Mouse (Mus musculus): ENCODE measurements around the gene Gm44. TPM values are rescaled to one million over a fixed set of nuclear protein-coding genes. Genes with fewer than 3 reads are reported as not detected.
"Not testable (repeated sequence)": the region's sequence is repeated elsewhere in the genome, so short reads cannot be mapped to it uniquely, and the experiment has no call there.

The Gm44 gene
- not detected in 2 replicates for polyA plus RNA-seq (2014; fragmentation: Nextera tagmentation; extraction: Ambion mirVana)

GRCm38 (mm10) chrX:90891842-90892241, at the start of gene Gm44:
Gm44 (plus strand) TSS chrX:90892142.
- no peak within 1 kb of the TSS for H3K4me3 ChIP-seq (ENCODE audit: low read depth, low read length)
- H3K27ac ChIP-seq (ENCODE audit: low read depth), result no peak within 1 kb of the TSS
- H3K4me2 ChIP-seq (ENCODE audit: low read length), result no peak within 1 kb of the TSS
- no peaks in the 10 kb centered on the region for H3K9me3 ChIP-seq (ENCODE audit: control insufficient read depth, low read length)
- H3K9ac ChIP-seq (ENCODE audit: low read length), result no peak within 1 kb of the TSS
- DNase-seq (ENCODE audit: low spot score) (no peak), ATAC-seq (replicated peaks; ENCODE audit: low FRiP score, low TSS enrichment, low read depth) (no peak)
- WGBS, result 89% methylated on average over 4 of the region's 4 CpGs
- H3K4me1 ChIP-seq (replicated peaks; ENCODE audit: control insufficient read depth, insufficient read depth, low read length), result no peaks in the 10 kb centered on the region
- H3K27me3 ChIP-seq (replicated peaks; ENCODE audit: control insufficient read depth, insufficient read depth, low read length), result no peaks in the 10 kb centered on the region
- no peaks in the 10 kb centered on the region for H3K36me3 ChIP-seq (ENCODE audit: control insufficient read depth, insufficient read depth, low read length)

- no peaks in the 10 kb centered on the region for H3K36me3 ChIP-seq (ENCODE audit: control insufficient read depth, insufficient read depth, low read length)
Observed at GRCm38 (mm10) chrX:90927989-90928388, 36.0 kb downstream of the Gm44 start.

GRCm38 (mm10) chrX:90938211-90938610, 46.3 kb downstream of the Gm44 start:
- H3K4me1 ChIP-seq (replicated peaks; ENCODE audit: control insufficient read depth, insufficient read depth, low read length); DNase-seq (ENCODE audit: low spot score); H3K4me2 ChIP-seq (ENCODE audit: low read length); H3K9ac ChIP-seq (ENCODE audit: low read length); H3K9me3 ChIP-seq (ENCODE audit: control insufficient read depth, low read length); ATAC-seq (replicated peaks; ENCODE audit: low FRiP score, low TSS enrichment, low read depth); H3K27ac ChIP-seq (ENCODE audit: low read depth); H3K27me3 ChIP-seq (replicated peaks; ENCODE audit: control insufficient read depth, insufficient read depth, low read length); H3K4me3 ChIP-seq (ENCODE audit: low read depth, low read length); H3K36me3 ChIP-seq (ENCODE audit: control insufficient read depth, insufficient read depth, low read length): not testable (repeated sequence)
- 92% methylated on average over 2 of the region's 2 CpGs for WGBS

More at GRCm38 (mm10) chrX:90927989-90928388, 36.0 kb downstream of the Gm44 start:
- DNase-seq (ENCODE audit: low spot score), result no peak
- 73% methylated on average over 1 of the region's 1 CpGs for WGBS
- no peaks in the 10 kb centered on the region for H3K27me3 ChIP-seq (replicated peaks; ENCODE audit: control insufficient read depth, insufficient read depth, low read length)
- ATAC-seq (replicated peaks; ENCODE audit: low FRiP score, low TSS enrichment, low read depth), result no peak
- no peaks in the 10 kb centered on the region for H3K4me1 ChIP-seq (replicated peaks; ENCODE audit: control insufficient read depth, insufficient read depth, low read length)
- no peak overlapping the region for H3K27ac ChIP-seq (ENCODE audit: low read depth)
- H3K4me3 ChIP-seq (ENCODE audit: low read depth, low read length), result no peak overlapping the region
- H3K9me3 ChIP-seq (ENCODE audit: control insufficient read depth, low read length), result no peaks in the 10 kb centered on the region
- no peak overlapping the region for H3K4me2 ChIP-seq (ENCODE audit: low read length)
- no peak overlapping the region for H3K9ac ChIP-seq (ENCODE audit: low read length)
